Mouse (Mus musculus) layer of hippocampus, adult 18-20 months (tissue): Measurements from ENCODE around the gene Prpf31. TPM values are rescaled to one million over a fixed set of nuclear protein-coding genes. Genes with fewer than 3 reads are reported as not detected.

ENCODE experiments used
- DNase-seq, 2 experiments: peaks; one replicate each; pipeline ENCODE4 v3.0.0; 2022; ENCODE audit warnings: low spot score in 2 of 2
- total RNA-seq, 2 experiments: library from RNA; stranded (reverse); gene quantifications; 2 replicates each; pipeline ENCODE4 v1.2.3; 2021

Prpf31 gene
- total RNA-seq, 2 experiments from 2014 or later, result 49.7 to 55.4 TPM

- DNase-seq, result peak; percentile 86 to 90
Observed at GRCm38 (mm10) chr7:3617242-3617995, 12.4 kb upstream of the Prpf31 start, which contains the start of gene Ndufa3. Gene Ndufa3, plus strand, starts transcription at chr7:3617373.

GRCm38 (mm10) chr7:3629030-3629429 is 755 bp upstream of the Prpf31 start:
- DNase-seq, result no peak

GRCm38 (mm10) chr7:3630478-3630815 is 662 bp downstream of the Prpf31 start:
- DNase-seq, result no peak

DNA sequence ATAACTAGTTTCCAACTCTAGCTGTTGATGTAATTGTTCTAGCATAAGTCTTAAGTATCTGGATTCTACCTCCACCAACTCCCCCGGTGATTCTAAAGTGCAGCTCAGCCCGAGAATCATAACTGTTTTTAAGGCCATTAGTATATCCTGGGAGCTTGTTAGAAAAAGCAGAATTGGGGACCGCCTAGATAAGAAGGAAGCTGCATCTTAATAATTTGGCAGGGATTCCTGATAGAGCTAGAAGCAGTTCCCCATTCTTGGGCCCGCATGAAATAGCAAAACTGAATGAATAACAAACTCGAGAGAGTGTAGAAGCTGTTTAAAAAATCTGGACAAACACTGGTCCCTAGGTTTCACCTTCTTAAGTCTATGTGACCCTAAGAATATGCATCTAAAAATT is 13.6 kb downstream of the Prpf31 start:
- DNase-seq, result no peak

- DNase-seq, result no peak
Observed at GRCm38 (mm10) chr7:3643843-3644242, 14.1 kb downstream of the Prpf31 start.

GRCm38 (mm10) chr7:3644348-3644671 is 14.5 kb downstream of the Prpf31 start:
- peak in 1 of 2 experiments; percentile 11 for DNase-seq

DNA sequence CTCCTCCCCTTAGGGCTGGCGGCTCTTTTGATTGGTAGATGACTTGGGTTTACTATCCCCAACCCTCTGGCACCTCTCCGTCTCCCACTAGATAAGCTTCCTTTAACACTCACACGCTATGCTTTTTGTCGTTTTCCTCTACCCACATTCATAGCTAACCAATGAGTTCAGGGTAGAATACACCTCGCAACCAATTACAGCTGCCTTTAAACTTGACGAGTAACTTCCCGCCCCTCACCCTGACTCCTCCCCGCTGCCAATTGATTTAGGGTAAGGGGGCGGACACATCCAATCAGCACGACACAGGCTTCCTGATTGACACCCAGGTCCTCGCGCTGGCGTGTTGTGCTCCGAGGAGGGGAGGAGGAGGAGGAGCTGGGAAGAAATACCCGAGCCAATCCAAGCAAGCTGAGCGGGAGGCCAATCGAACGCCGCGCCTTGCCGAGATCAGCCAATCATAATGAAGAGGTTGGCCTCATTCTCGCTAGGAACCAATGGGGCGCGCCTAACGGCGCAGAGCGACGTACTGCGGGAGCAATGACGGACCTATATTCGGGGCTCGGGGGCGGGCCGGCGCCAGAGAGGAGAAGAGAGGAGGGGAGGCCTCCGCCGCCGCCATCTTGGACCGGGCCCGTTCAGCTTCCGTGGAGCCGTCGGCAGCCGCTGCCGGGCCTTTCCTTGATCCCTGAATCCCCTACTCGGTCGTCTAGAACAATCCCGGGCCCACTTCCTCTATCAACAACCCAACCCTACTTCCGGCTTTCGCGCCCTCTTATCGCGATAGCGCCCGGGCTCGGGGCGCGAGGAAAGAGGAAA is 15.1 kb downstream of the Prpf31 start, which contains the start of gene Cnot3:
Gene Cnot3 (plus strand): TSS at position 597 of the 816 bp plus-strand sequence.
- peak; percentile 99 for DNase-seq

DNA sequence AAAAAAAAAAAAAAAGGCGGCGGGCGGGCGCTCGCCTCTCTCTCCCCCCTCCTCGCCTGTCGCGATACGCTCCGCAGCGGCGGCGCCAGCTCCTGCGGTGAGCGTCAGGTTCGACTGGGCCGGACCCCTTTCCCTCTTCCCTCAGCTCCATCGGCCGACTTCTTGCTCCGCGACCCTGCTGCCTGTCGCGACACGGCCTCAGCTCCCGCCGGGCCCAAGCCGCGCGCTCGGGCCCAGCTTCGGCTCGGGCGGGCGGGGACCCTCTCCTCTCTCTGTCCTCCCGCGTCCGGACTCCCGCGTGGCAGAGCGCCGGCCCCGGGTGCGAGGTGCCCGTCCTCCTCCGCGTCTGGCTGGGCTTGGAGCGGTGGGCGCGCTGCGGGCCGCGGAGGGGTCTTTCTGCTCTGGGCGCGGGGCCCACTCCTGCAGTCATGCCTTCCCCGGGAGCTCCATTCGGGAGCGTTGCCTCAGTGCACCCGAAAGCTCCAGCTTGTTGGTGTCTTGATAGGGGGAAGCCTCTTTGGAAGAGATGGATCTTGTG is 15.8 kb downstream of the Prpf31 start:
- no peak for DNase-seq

GRCm38 (mm10) chr7:3646188-3646587 is 16.4 kb downstream of the Prpf31 start:
- no peak for DNase-seq

- DNase-seq, result no peak
Observed at GRCm38 (mm10) chr7:3646641-3647040, 16.9 kb downstream of the Prpf31 start.

DNA sequence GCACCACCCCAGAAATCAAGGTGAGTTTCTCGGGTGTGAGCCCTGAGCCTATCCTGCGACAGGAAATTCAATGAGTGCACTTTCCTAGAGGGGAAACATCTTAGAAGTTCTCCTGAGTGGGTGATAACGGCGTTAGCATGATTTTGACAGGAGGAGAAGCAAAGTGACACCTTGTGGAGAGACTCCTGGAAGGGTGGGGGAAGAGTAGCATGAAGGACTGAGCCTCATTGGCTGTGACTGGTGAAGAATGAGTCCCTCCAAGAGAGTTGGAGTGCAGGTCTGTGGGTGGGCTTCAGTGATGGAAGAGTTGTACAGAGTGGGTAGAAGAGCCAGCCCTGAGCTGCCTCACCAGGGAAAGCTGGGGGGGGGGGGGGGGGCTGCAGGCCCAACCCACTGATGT is 27.2 kb downstream of the Prpf31 start:
- no peak for DNase-seq

GRCm38 (mm10) chr7:3658578-3658977 is 28.8 kb downstream of the Prpf31 start:
- no peak for DNase-seq

GRCm38 (mm10) chr7:3664524-3665214 is 34.9 kb downstream of the Prpf31 start:
- DNase-seq, result no peak

DNA sequence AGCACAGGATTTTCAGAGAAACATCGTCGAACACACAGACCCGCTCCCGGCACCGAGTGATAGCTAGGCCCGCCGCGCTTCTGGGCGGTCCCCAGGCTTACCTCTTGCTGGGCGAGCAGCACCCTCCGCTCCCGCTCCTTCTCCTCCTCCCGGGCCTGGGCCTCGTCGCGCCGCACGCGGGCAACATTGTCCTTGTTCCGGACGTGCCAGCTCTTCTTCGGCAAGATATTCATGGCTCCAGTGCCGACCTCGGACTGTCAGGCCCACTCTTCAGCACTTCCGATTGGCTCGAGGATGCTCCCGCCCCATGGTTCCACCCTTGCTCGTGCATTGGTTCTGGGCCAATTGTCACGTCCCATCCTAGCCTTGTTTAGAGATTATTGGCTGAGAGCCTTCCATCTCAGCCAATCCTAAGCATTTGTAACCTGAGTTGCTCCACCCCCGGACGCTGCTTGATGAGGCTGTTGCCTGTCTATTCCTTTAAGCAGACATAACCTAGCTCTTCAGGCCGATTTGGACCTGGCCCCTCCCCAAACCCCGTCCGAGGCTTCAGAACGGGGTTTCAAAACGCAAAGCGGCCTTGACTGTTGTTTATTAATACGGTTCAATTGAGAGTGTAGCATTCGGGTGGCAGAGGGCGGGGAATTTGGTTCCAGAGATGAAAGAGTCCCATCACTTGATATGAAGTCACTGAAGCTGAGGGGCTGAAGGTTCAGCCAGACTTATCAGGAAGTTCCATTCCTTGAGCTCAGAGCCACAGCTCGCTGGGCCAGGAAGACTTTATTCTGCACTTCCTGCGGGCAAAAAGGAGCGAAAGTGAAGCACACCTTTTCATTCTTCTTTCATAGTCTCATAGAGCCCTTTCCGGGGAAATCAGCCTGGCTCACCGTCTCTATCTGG is 35.7 kb downstream of the Prpf31 start, which contains the start of gene Leng1:
Gene Leng1 (minus strand): TSS at position 626 of the 900 bp plus-strand sequence.
- DNase-seq, result peak; percentile 97 to 98

GRCm38 (mm10) chr7:3666921-3667391 is 37.2 kb downstream of the Prpf31 start:
- DNase-seq, result no peak

DNA sequence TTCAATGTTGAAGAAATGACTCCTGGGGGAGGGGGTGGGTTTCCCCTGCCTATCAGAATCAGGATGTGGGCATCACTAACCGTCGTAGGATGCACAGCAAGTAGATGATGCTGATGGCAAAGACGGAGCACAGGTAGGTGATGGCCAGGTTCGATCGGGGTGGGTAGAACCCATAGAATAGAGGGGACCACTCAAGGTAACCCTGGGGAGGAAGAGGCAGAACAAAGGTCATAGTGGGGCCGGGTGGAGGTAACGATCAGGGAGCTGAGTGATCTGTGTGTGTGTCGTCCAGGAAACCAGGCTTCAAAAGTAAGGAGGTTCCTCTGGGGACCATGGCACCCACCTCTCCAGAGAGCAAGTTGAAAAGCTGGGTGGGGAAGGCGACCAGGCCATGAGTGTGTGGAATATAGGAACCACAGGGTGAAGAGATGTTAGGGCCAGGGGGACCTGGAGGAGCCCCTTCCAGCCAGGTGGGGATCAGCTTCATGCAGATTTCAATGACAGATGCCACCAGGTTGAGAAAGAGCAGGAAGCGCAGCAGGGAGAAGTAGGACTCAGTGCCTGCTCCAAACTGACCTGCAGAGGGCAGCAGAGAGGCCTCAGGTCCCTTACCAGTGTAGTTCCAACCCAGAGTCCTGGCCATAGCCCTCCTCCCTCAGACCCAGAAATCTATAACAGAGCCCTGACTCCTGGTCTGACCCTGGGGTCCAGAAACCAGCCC is 44.9 kb downstream of the Prpf31 start:
- peak; percentile 51 to 87 for DNase-seq

GRCm38 (mm10) chr7:3675228-3675548 is 45.4 kb downstream of the Prpf31 start:
- DNase-seq, result no peak

DNA sequence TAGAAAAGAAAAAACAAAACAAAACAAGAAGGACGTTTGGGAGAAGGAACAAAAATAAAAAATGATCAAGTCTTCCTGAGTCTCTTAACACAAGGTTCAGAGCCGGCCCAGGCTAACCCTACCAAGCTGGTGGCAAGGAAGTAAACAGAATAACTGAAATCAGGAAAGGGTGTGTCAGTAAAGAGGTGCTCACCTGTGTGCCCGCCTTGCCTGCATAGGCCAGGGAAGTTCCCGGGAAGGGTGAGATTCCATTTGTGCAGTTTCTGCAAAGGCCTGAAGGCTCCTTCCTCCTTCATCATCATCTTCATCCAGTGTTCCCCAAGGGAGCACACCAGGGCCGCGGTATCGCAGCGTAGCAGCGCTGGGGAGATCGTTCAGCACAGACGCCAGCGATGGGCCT is 46.6 kb downstream of the Prpf31 start:
- no peak for DNase-seq

DNA sequence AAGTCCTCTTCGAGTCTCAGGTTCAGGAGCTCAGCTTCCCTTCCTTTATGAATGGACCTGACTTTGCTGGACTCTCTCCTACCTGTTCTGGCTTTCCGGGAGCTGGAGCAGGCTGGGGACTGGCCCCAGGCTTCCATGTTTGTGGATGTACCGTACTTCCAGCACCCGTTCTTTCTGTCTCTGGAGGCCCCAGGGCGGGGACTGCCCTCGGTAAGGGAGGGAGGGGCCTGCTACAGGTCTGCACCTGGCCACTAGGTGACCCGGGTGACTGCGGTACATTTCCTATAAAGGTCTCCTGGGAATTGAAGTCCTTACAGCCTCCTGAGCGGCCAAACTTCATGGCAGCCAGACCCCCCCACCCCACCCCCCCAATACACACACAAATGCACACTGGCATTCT is 47.6 kb downstream of the Prpf31 start, which contains the start of gene Tmc4:
Gene Tmc4 (minus strand): TSS at position 212 of the 400 bp plus-strand sequence.
- no peak for DNase-seq
